Mouse (Mus musculus): ENCODE measurements around the gene Gdf9.
"Not testable (repeated sequence)": the region's sequence is repeated elsewhere in the genome, so short reads cannot be mapped to it uniquely, and the experiment has no call there.

The Gdf9 gene

GRCm38 (mm10) chr11:53430670-53431346 is at the start of gene Gdf9, which contains the start of gene Uqcrq:
Gene Gdf9, plus strand, starts transcription at chr11:53431023.
Gene Uqcrq, minus strand, starts transcription at chr11:53430831.
- peak; percentile 99 for DNase-seq (ENCODE audit: low spot score)

- DNase-seq (ENCODE audit: low spot score), result no peak
Observed at GRCm38 (mm10) chr11:53383758-53384428, 46.9 kb upstream of the Gdf9 start.

GRCm38 (mm10) chr11:53393856-53394255 is 37.0 kb upstream of the Gdf9 start:
- no peak for DNase-seq (ENCODE audit: low spot score)

- no peak for DNase-seq (ENCODE audit: low spot score)
Observed at GRCm38 (mm10) chr11:53403638-53404037, 27.2 kb upstream of the Gdf9 start.

GRCm38 (mm10) chr11:53411738-53412137 is 19.1 kb upstream of the Gdf9 start:
- no peak for DNase-seq (ENCODE audit: low spot score)

- no peak for DNase-seq (ENCODE audit: low spot score)
Observed at GRCm38 (mm10) chr11:53413871-53414270, 17.0 kb upstream of the Gdf9 start.

GRCm38 (mm10) chr11:53418048-53418447 is 12.8 kb upstream of the Gdf9 start:
- no peak for DNase-seq (ENCODE audit: low spot score)

GRCm38 (mm10) chr11:53423036-53423435 is 7.8 kb upstream of the Gdf9 start, which contains the start of gene Leap2:
Gene Leap2, minus strand, starts transcription at chr11:53423170.
- no peak for DNase-seq (ENCODE audit: low spot score)

- no peak for DNase-seq (ENCODE audit: low spot score)
Observed at GRCm38 (mm10) chr11:53424826-53425225, 6.0 kb upstream of the Gdf9 start.

GRCm38 (mm10) chr11:53425251-53425650 is 5.6 kb upstream of the Gdf9 start:
- no peak for DNase-seq (ENCODE audit: low spot score)

- no peak for DNase-seq (ENCODE audit: low spot score)
Observed at GRCm38 (mm10) chr11:53425711-53426255, 5.0 kb upstream of the Gdf9 start.

GRCm38 (mm10) chr11:53426914-53427313 is 3.9 kb upstream of the Gdf9 start:
- not testable (repeated sequence) for DNase-seq (ENCODE audit: low spot score)

GRCm38 (mm10) chr11:53427993-53428715 is 2.7 kb upstream of the Gdf9 start:
- no peak for DNase-seq (ENCODE audit: low spot score)

- DNase-seq (ENCODE audit: low spot score), result no peak
Observed at GRCm38 (mm10) chr11:53428716-53429057, 2.1 kb upstream of the Gdf9 start.

GRCm38 (mm10) chr11:53429182-53429581 is 1.6 kb upstream of the Gdf9 start:
- DNase-seq (ENCODE audit: low spot score), result no peak

GRCm38 (mm10) chr11:53430300-53430669 is 538 bp upstream of the Gdf9 start:
- DNase-seq (ENCODE audit: low spot score), result no peak

- no peak for DNase-seq (ENCODE audit: low spot score)
Observed at GRCm38 (mm10) chr11:53431347-53432056, 679 bp downstream of the Gdf9 start.

- no peak for DNase-seq (ENCODE audit: low spot score)
Observed at GRCm38 (mm10) chr11:53433057-53433456, 2.2 kb downstream of the Gdf9 start.

- DNase-seq (ENCODE audit: low spot score), result no peak
Observed at GRCm38 (mm10) chr11:53435504-53435903, 4.7 kb downstream of the Gdf9 start.

GRCm38 (mm10) chr11:53436338-53436737 is 5.5 kb downstream of the Gdf9 start:
- DNase-seq (ENCODE audit: low spot score), result no peak

GRCm38 (mm10) chr11:53441921-53442320 is 11.1 kb downstream of the Gdf9 start:
- peak; percentile 37 for DNase-seq (ENCODE audit: low spot score)

- DNase-seq (ENCODE audit: low spot score), result peak; percentile 56
Observed at GRCm38 (mm10) chr11:53443861-53444260, 13.0 kb downstream of the Gdf9 start.
